Mouse (Mus musculus) monocyte, adult 5-6 weeks (primary cell): Measurements from ENCODE around the gene Nt5c. TPM values are rescaled to one million over a fixed set of nuclear protein-coding genes. Genes with fewer than 3 reads are reported as not detected.
"Not testable (repeated sequence)": the region's sequence is repeated elsewhere in the genome, so short reads cannot be mapped to it uniquely, and the experiment has no call there.

ENCODE experiments used
- ATAC-seq: fragments of 153-309, 156-312 bp; replicated peaks from 2 replicates; pipeline ENCODE4 v1.8.0; 2017; ENCODE audit warnings: mild to moderate bottlenecking; ENCODE audit not compliant: low TSS enrichment, insufficient number of reproducible peaks, severe bottlenecking, poor library complexity, low FRiP score
- total RNA-seq: library from RNA; stranded (forward); fragments of 200-1000, 200-491, 200-594 nt; gene quantifications from 3 replicates; pipeline ENCODE4 v1.2.3, GENCODE M21; 2017

The Nt5c gene
- total RNA-seq, 1 experiment from 2014 or later, result 179 TPM

GRCm38 (mm10) chr11:115476630-115477029, 15.0 kb downstream of the Nt5c start:
- ATAC-seq, result not testable (repeated sequence)

GRCm38 (mm10) chr11:115475758-115476237, 15.9 kb downstream of the Nt5c start:
- no peak for ATAC-seq

- ATAC-seq, result peak; percentile 80
Measured at GRCm38 (mm10) chr11:115475025-115475757, 16.5 kb downstream of the Nt5c start, which contains the start of gene Armc7. Armc7 (plus strand) TSS chr11:115475667.

GRCm38 (mm10) chr11:115473626-115474275, 17.9 kb downstream of the Nt5c start:
- peak; percentile 50 for ATAC-seq

- no peak for ATAC-seq
Measured at GRCm38 (mm10) chr11:115472183-115472582, 19.5 kb downstream of the Nt5c start.

- no peak for ATAC-seq
Measured at GRCm38 (mm10) chr11:115467217-115467618, 24.4 kb downstream of the Nt5c start.

- no peak for ATAC-seq
Measured at GRCm38 (mm10) chr11:115464851-115465250, 26.8 kb downstream of the Nt5c start.

- no peak for ATAC-seq
Measured at GRCm38 (mm10) chr11:115463397-115463796, 28.3 kb downstream of the Nt5c start.

GRCm38 (mm10) chr11:115462243-115462891, 29.3 kb downstream of the Nt5c start, which contains the start of gene Slc16a5:
Slc16a5 (plus strand) TSS chr11:115462474.
- ATAC-seq, result no peak

GRCm38 (mm10) chr11:115461846-115462242, 29.8 kb downstream of the Nt5c start:
- ATAC-seq, result no peak

- no peak for ATAC-seq
Measured at GRCm38 (mm10) chr11:115460976-115461375, 30.7 kb downstream of the Nt5c start.

GRCm38 (mm10) chr11:115457405-115457804, 34.3 kb downstream of the Nt5c start:
- no peak for ATAC-seq

GRCm38 (mm10) chr11:115456182-115456581, 35.5 kb downstream of the Nt5c start:
- ATAC-seq, result no peak

GRCm38 (mm10) chr11:115455619-115456018, 36.0 kb downstream of the Nt5c start:
- ATAC-seq, result no peak

- ATAC-seq, result not testable (repeated sequence)
Measured at GRCm38 (mm10) chr11:115454822-115455221, 36.8 kb downstream of the Nt5c start.

GRCm38 (mm10) chr11:115453306-115453705, 38.4 kb downstream of the Nt5c start:
- ATAC-seq, result no peak

GRCm38 (mm10) chr11:115452281-115452860, 39.3 kb downstream of the Nt5c start:
- ATAC-seq, result no peak

- no peak for ATAC-seq
Measured at GRCm38 (mm10) chr11:115451781-115452241, 39.9 kb downstream of the Nt5c start.

GRCm38 (mm10) chr11:115450176-115450575, 41.5 kb downstream of the Nt5c start:
- ATAC-seq, result no peak
